Mouse (Mus musculus): Measurements from ENCODE around the gene Tulp2.

DNA sequence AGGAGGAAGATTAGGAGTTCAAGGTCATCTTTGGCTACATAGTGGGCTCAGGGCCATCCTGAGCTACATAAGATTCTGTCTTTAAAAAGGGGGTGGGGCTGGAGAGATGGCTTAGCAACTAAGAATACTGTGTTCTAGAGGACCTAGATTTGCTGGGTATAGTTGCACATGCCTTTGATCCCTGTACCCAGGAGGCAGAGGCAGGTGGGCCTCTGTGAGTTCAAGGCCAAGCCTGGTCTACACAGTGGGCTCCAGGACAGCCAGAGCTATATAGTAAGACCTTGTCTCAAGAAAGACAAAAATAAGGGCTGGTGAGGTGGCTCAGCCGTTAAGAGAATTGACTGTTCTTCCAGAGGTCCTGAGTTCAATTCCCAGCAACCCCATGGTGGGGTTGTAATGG, 31.7 kb upstream of the Tulp2 start:
- TF ChIP-seq CTCF (IDR thresholded peaks at IDR 0.05; ENCODE audit: borderline replicate concordance, insufficient read depth, low read length) (no peak), POLR2A (IDR thresholded peaks at IDR 0.05; ENCODE audit: low read depth, low read length) (no peak)

Measured in embryonic fibroblast, embryonic 13.5 days (primary cell).